Mouse (Mus musculus) G1E (cell line): ENCODE measurements around the gene Nck1.

Experiments
- CTCF ChIP-seq: IDR thresholded peaks from 2 replicates; pipeline ENCODE4 v1.5.1; 2012; ENCODE audit warnings: low read depth, low read length, inconsistent platforms, mixed read lengths
- GATA1 ChIP-seq: IDR thresholded peaks from 2 replicates; pipeline ENCODE4 v1.6.1; 2012; ENCODE audit warnings: borderline replicate concordance, low read length, inconsistent platforms, mixed read lengths
- GATA2 ChIP-seq: IDR thresholded peaks from 2 replicates; pipeline ENCODE4 v1.6.1; 2012; ENCODE audit warnings: low read depth, low read length, inconsistent platforms, borderline replicate concordance
- POLR2AphosphoS5 ChIP-seq: IDR thresholded peaks from 2 replicates; pipeline ENCODE4 v1.6.1; 2012; ENCODE audit warnings: low read depth, low read length, inconsistent platforms; ENCODE audit not compliant: insufficient replicate concordance
- TAL1 ChIP-seq: conservative IDR thresholded peaks from 2 replicates; pipeline ENCODE4 v1.6.1; 2012; ENCODE audit warnings: low read depth, low read length, inconsistent platforms, mixed read lengths

DNA sequence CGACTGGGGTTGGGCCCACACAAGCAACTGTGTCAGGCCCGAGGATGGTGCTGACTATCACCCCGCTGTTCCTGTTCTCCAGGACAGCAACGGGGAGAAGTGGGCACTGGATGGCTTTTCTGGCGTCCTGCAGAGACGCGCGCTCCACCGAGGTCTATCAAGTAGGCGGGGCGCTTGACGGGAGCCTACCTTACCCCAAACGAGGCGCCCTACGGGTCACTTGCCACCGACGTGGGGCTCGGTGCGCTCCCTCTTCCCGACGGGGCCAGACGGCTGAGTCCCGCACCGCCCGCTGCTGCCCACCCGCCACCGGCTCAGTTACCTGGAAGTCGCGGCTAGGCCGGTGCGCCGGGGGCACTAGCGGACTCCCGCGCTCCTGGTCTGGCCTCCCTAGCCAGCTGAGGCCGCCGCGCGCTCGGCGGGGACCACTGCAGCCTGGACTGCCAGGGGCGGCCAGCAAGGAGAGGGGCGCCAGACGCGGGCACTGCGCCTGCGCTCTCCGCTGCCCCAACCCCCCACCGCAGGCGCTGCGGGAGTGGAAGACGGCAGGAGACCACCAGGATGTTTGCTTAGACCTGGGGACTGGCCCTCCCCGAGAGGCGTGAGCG is 24.8 kb upstream of the Nck1 start, which contains the start of gene Slc35g2:
- no peak for TF ChIP-seq CTCF
- TF ChIP-seq GATA2: no peak
- no peak for TF ChIP-seq TAL1
- TF ChIP-seq GATA1: no peak
- no peak for TF ChIP-seq POLR2AphosphoS5
